Mouse (Mus musculus): ENCODE data around the gene Aldoart1.

Aldoart1 gene

GRCm38 (mm10) chr4:72852534-72852933 lies at the start of gene Aldoart1:
Aldoart1 (minus strand) TSS chr4:72852634.
- DNase-seq: no peak

- DNase-seq: no peak
Measured at GRCm38 (mm10) chr4:72901566-72901965, 49.1 kb upstream of the Aldoart1 start.

- no peak for DNase-seq
Measured at GRCm38 (mm10) chr4:72865371-72866075, 13.1 kb upstream of the Aldoart1 start.

GRCm38 (mm10) chr4:72844276-72844675 lies 8.2 kb downstream of the Aldoart1 start:
- DNase-seq: no peak

GRCm38 (mm10) chr4:72843025-72843424 lies 9.4 kb downstream of the Aldoart1 start:
- no peak for DNase-seq

- DNase-seq: no peak
Measured at GRCm38 (mm10) chr4:72836430-72836829, 16.0 kb downstream of the Aldoart1 start.

GRCm38 (mm10) chr4:72835400-72835799 lies 17.0 kb downstream of the Aldoart1 start:
- DNase-seq: no peak

GRCm38 (mm10) chr4:72800816-72801215 lies 51.6 kb downstream of the Aldoart1 start:
- no peak for DNase-seq

All from right cerebral cortex, postnatal 14 days (tissue).